Mouse (Mus musculus): Measurements from ENCODE around the gene Rnf222.

The Rnf222 gene

DNA sequence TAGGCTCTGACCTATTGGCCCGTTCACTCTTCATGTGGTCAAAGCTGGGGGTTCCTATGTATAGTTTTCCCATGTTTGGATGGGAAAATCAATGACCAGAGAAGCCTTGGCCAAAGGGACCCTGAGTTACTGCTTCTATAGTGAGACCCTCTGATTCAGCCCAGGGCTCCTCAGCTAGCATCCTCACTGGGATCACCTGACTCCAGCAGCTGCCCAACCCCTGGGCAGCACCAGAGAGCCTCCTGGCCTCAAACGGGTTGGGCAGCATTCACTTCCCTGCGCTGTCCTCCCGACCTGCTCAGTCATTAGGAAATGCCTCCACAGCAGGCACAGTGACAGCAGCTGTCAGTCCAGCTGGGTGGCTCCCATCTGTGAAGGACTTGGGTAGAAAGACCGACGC is at the start of gene Rnf222:
TSS of gene Rnf222 (plus strand) at position 301 of the 400 bp plus-strand sequence.
- DNase-seq (ENCODE audit: low read depth), result no peak

DNA sequence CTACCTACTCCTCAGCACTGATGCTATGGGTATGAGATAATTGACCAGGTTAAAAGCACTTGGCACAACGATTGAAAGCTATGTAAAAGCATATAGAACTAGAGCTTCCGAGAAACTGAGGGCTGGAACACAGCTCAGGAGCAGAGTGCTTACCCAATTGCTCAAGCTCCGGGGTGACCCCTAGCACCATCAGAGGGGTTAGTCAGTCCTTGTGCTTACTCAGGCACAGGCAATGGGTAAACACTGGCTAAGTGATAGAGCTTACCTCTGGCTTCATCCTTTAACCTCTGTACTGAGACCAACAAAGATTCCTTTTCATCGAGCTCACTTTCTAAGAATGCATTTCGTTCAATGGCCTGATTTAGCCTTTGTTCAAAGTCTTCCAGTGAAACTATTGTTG is 48.7 kb upstream of the Rnf222 start:
- DNase-seq (ENCODE audit: low read depth), result no peak

DNA sequence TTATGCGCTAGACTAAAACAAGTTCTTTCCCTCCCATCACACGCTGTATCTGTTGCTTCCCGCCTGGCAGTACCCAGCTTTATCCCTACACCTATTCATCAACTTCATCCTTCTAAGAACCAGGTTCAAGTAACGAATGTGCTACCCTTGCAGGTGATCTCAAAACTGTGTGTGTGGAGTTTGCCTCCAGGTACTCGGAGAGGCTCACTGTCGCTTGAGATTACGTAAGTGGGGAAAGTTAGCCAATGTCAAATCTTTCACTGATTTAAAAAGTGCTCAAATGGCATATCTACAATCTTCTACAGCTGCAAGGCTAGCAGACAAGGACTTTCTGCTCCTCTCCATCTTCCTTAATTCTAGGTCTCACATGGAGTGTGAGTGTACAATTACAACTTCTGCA is 37.5 kb upstream of the Rnf222 start:
- DNase-seq (ENCODE audit: low read depth), result no peak

DNA sequence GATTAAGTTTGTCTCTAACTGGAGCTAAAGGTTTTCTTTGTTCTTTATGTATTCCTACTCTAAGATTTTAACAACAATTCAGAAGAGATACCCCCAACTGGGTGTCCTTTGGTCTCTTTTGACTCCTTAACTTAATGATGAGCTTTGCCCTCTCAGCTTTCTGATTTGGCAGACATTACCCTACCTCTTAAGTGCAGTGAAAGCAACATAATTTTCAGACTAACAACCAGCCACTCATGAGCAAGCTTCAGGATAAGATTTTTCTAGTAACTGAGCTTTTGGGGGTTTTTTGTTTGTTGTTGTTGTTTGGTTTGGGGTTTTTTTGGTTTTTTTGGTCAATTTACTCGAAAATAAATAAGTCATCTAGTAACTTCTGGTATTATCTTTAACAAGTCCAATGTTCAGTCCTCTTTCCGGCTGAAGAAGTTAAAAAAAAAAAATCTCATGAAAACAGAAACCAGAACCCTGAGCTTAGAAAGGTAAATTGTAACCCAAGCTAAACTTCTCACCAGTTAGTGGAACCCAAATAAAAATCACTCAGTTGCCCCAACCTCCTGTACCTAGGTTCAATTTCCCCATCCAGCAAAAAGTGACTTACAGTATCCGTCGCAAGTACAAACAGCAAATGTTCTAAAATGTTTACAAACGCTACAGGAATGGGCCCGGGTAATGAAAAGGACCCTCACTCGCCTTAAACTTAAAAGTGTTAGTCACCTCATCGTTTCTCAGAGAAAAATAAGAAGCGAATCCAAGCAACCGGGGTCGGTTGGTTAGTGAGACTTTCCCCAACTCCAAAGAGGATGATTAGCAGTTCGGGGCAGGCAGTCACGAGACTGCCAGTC is 36.5 kb upstream of the Rnf222 start:
- no peak for DNase-seq (ENCODE audit: low read depth)

DNA sequence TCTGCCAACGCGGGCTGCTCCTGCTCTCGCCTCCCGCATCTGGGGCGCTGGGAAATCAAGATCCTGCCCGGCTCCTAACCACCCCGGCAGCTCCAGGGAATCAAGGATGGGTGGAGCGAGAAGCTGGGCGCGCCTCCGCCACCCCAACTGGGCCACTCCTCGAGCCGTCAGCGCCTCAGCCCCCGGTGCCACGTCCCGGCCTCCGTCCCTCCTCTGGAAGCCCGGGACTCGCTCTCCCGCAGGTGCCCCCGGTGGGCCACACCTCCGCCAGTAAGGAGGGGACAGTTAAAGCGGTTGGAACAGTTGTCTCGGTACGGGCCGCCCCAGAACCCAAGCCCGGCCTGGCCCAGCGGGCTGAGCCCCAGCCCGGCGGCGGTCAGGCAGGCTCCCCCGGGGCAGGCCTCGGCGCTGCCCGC is 35.9 kb upstream of the Rnf222 start:
- no peak for DNase-seq (ENCODE audit: low read depth)

DNA sequence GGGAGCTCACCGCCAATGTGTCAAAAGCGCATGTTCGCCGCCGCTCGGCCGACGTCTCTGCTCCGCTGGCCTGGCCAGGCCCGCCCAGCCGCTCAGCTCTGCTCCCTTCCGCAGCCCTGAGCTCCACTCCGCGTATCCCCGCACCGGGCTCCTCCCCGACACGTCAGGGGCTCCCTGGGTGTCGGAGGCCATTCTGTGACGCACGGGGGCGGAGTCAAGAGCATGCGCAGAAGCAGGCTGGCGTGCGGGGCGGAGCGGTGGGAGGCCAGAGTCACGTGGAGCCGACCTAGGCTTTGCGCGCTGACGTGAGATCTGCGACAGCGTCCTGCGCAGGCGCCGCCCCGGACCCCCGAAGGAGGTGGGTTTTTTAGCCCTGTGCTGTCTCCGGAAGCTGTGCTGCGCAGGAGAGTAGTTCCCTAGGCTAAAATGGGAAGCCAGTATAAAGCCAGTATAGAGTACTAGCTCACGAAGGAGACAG is 35.4 kb upstream of the Rnf222 start:
- DNase-seq (ENCODE audit: low read depth), result peak; percentile 99

DNA sequence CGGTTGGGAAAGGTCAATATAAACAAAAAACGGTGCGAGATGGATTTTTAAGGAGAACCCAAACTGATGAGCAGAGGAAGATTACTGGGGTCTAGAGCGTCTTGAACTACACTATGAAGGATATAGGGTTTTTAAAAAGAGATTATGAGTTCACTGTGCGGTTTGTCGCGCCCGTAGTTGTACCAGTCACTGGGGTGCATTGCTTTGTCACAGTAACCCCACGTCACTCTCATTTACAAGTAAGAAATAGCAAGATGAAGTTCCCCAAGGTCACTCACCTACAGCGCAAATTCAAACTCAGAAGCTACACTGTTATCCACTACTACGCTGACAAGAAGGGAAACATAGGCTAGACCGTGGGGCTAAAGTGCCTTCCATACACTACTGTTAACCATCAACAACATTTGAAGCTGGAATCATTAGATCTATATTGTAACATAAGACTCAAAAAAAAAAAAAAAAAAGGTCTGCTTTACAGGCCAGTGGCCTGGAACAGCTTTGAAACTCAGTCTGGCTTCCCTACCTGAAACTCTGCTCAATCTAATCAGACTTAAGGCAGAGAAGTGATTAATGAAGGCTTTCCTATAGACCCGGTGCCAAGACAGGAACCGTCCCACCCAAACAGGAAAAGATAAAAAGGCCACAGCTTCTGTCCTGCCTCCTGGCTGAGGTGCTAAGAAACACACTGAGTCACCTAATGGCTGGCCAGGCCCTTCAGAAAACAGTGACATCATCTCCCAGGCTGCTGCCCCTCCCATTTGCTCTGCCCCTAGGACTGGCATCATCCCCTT is 34.5 kb upstream of the Rnf222 start:
- peak; percentile 70 for DNase-seq (ENCODE audit: low read depth)

DNA sequence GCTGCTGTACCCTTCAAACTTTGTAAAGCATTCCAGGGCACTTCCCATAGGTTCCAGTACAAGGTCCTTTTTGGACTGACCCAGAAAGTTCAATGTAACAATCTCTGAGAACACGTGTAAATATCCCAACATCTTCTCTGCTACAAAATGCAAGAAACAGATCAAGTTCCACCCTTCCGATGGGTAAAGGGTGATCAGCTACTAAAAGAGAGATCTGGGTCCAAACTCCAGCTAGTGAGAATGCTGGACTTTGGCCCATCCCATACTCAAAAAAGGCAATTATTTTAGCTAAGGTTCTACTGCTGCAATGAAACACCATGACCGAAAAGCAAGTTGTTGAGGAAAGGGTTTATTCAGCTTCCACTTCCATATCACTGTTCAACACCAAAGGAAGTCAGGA is 33.7 kb upstream of the Rnf222 start:
- no peak for DNase-seq (ENCODE audit: low read depth)

DNA sequence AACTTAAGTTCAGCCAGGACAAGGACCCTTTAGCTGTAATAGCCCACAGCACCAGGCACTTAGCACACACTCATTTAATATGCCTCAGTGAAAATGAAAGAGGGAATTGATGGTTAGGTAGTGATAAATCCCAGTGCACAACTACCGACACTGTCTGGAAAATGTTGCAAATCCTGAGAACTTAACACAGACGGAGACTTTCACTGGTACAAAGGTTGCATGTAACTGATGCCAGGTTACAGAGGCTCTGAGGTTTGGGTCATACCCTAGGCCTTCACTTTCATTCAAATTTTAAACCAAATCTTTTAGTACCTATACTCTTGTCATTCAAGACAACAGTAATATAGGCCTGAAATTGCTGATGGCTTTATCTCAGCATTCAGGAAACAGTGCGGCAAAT is 31.0 kb upstream of the Rnf222 start:
- no peak for DNase-seq (ENCODE audit: low read depth)

DNA sequence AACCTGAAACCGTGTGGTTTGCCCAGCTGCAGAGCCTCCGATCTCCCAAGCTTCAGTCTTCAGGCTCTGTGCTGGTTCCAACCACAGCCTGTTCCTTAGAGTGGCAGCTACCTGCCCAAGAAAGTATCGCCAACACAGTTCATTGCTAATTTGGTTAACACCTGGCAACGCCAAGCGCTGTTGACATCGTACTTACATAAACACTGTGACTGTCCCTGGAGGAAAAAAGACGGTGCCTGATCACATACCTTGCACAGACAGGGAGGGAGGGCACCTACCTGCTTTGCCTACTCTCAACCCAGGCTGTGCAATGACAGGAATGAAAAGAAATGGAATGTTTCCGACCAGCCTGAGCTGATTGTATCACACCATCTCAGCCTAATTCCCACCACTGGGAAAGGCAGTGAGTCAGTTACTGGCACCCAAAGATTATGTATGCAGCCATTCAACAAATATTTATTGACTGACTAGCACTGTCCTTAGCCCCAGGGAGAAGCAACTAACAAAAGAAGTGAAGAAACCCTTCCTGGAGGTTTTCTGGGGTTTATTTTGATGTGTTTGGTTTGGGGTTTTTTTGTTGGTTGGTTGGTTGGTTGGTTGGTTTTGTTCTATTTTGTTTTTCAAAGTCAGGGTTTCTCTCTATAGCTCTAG is 28.3 kb upstream of the Rnf222 start:
- DNase-seq (ENCODE audit: low read depth), result no peak

DNA sequence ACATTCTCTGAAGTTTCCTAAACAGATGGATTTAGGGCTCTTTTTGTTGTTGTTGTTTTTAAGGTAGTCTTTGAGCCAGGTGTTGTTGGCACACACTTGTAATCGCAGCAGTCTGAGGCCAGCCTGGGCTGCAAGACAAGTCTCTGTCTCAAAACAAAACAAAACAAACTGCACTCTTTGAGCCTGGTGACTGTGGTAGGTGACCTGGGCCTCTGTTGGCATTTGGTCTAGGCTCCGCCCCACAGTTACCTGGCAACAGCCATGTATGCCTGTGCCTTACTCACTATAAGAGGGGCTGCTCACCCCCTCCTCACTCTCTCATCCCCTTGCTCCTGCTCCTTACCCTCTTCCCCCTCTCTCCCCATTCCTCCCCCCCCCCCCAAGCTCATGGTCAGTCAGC is 26.1 kb upstream of the Rnf222 start:
- DNase-seq (ENCODE audit: low read depth), result no peak

DNA sequence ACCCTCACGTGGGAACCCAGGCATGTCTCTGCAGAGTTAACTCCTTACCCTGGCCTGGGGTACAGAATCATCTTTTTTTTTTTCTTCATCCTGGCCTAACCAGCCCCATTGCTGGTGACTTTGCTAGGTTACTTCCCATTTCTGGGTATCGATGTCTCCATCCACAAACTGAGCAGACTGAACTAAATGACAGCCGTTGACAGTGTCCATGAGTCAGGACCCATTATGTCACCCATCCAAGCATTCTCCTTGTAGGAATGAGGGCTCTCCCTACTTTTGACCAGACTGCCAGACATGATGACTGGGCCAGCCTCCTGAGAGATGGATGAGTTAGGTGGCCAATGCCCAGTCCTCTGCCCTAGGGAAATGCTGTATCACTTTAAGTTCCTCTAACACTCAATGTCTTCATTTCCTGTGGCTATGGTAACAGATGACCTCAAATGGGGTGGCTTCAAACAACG is 24.7 kb upstream of the Rnf222 start:
- DNase-seq (ENCODE audit: low read depth), result peak; percentile 48

DNA sequence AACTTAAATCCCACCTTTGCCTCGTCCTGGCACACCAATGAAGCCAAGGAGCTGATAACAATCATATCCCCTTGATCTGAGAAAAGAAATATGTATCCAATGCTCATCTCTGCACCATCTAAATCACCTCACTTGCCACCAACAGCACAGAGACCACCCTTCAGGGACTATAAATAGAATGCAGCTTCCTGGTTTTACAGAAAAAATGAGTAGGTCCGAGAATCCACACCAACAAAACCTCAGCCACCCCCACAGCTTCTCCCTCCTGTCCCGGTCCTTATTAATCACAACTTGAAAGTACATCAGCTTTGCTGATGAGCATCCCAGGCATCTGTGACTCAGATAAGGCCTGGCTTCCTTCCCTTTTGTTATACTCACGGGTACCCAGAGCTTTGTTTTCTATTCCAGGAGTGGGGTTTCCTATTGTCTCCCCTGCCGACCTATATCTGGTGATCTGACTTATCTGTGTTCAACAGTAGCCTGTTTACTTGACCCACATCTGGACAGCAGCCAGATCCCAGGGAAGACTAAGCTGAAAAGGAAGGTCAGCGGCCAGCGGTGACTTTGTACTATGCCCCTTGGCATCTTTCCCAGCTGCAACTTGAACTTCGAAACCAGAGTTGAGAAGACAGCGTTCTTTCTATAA is 23.7 kb upstream of the Rnf222 start:
- DNase-seq (ENCODE audit: low read depth), result no peak

DNA sequence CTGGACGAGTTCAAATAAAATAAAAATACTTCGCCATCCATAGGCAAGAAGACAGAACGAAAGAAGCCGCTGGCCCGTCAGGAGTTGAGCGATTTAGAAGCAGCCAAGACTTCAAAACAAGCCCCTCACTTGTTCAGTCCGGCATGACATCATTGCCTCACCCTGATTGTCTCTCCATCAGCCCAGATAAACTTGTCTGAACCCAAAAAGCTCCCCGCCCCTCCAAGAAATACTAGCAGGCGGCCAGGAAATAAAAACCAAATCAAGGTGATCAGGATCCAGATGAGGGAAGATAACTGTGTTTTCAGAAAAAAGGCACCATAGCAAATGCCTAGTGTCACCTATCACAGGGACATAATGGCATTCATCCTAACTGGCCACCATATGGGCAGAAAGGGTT is 17.1 kb upstream of the Rnf222 start:
- no peak for DNase-seq (ENCODE audit: low read depth)

DNA sequence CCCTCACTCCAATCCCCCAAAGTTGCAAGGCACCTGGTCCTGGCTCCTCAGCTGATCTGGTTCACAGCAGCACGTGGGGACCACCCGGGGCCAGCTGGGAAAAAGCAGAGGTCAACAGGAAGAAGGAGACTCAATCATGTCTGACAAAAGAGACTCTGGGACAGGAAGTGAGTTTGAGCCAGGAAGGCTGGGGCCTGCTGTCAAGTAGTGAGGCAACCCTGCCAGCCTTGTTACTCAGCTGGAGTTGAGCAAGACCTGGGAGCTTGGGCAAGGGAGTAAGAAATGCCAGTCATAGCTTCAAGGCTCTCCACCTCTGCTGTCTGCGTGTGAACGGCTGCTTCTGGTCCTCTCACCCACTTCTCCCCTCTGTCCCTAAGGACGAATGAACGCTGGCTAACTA is 16.6 kb upstream of the Rnf222 start, which contains the start of gene Ndel1:
TSS of gene Ndel1 (minus strand) at position 111 of the 400 bp plus-strand sequence.
- DNase-seq (ENCODE audit: low read depth), result peak; percentile 49

DNA sequence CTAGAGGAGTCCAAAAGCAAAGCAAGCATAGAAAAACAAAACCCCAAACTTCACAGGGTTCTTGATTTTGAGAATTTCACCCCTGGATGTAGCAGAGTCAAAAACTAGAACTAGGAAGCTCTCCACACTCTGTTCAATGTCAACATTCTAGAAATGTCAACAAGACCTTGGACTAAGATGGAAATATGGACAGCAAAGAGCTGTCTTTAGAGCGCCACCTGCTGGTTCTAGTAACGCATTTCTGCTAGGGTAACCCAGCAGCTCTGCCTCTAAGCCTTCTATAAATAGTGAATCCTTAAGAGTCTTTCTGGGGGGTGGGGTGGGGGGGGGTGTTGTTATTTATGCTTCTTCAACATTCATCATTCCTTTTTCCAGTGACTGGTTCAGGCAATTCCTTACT is 13.5 kb upstream of the Rnf222 start:
- peak; percentile 64 for DNase-seq (ENCODE audit: low read depth)

DNA sequence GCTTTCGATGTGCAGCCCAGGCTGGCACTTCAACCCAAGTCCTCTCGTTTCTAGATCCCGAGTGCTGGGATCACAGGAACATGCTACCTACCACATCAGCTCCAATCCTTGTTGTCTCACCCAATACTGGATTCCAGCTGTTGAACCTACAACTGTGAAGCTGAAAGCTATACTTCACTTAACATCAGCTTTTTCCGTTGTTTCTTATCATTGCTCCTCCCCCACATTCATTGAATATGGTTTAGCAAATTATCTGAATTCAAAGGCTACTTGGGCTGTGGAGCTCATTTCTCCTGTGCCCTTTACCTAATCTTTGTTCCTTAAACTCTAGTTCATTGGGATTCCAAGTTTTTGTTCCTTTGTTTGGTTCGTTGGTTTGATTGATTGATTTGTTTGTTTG is 9.5 kb upstream of the Rnf222 start:
- no peak for DNase-seq (ENCODE audit: low read depth)

DNA sequence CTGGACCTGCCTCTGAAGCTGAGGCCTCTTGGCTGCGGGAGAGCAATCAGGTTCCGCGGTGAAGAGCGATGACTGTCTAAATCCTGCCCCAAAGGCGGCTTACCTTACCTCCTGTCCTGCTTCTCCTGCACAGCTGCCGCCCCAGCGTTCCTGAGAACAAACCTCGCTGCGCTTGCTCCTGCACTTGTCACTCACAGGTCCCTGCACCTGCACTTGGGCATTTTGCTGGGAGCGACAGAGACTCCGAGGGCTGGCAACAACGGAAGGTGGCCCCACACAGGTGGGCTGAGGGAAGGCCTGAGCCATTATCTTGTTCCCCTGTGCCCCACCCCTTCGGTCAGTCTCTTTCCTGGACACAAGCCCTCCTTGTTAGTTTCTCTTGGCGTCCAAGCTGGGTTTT is 6.2 kb upstream of the Rnf222 start:
- no peak for DNase-seq (ENCODE audit: low read depth)

DNA sequence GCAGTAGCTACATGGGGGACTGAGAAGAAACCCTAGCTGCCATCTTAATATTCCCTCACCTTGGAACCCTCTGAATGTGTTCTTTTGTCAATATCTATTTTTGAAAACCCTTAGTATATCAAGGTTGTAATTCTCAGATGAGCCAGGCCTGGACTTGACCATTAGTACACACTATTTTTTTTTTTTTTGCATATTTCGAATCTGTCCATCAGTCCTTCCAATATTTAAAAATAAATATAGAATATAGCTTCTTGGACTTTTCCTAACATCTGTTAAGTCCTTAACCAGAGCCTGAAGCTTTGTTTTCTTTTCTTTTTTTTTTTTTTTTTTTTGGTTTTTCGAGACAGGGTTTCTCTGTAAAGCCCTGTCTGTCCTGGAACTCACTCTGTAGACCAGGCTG is 4.5 kb upstream of the Rnf222 start:
- DNase-seq (ENCODE audit: low read depth), result no peak

DNA sequence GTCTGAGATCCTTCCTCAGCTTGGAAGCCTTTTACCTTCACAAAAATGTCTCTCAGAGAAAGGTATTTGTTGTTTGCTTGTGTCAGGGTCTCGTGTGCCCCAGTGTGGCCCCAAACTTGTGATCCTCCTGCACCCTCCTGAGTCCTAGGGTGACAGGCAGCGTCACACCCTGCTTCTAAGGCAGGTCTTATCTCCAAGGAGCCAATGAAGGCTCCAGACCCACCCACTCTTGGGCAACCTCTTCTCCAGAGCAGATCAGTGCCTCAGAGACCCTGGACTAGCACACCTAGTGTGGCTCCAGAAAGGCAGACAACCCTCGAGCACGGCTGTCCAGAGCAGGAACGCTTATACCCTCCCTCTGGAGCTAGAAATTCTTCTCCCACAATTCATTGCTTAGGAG is 4.0 kb upstream of the Rnf222 start:
- DNase-seq (ENCODE audit: low read depth), result no peak

DNA sequence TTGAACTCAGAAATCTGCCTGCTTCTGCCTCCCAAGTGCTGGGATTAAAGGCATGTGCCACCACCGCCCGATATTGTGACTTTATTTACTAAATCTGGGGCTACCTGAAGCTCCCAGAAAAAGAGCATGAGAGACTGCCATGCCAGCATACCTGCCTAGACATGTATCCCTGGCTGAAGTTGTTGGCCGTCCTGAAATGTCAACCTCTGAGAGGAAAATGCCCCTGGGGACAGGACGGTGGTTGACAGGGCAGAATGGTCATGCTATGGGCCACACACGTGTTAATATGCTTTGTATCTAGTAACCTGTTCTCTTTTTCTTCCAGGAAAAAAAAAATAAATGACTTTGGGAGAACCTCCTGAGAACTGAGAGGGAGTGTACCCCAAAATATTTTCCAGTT is 2.3 kb upstream of the Rnf222 start:
- no peak for DNase-seq (ENCODE audit: low read depth)

DNA sequence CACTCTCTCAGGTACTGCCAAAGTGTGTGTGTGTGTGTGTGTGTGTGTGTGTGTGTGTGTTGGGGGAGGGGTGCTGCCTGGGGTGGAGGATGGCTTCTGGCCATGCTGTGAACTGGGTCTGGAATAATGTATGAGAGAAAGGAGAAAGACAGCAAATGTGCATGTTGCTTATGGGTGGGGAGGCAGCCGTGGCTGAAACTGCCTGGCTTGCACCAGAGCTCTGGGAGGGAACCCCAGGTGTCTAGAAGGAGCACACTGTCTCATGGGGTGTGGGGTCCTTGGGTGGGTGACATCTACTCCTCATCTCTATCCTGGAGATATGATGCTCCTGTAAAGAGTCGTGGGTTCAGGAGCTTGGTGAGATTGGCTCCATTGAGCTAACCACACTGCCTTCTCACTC is 300 bp downstream of the Rnf222 start:
- DNase-seq (ENCODE audit: low read depth), result no peak

Data from c-Kit-positive CD71-negative TER-119-negative erythroid progenitor cells, embryonic 14.5 days (primary cell).